Mouse (Mus musculus): ENCODE measurements at regions not wholly inside any gene's neighbourhood (a gene's known extent, or its start where the extent isn't known, plus 50 kb on each side); places are given as distances from the start of the nearest gene placed in this dataset.

GRCm38 (mm10) chr12:58591480-58591829, 322.4 kb upstream of the Clec14a start:
- DNase-seq (ENCODE audit: low spot score in 2 of 2): no peak
- intact Hi-C loops (cut with DNase I): no loop called here

GRCm38 (mm10) chr12:58590547-58591479, 321.7 kb upstream of the Clec14a start:
- no peak for DNase-seq (ENCODE audit: low spot score in 2 of 2)
- intact Hi-C loops (cut with DNase I): no loop called here

- intact Hi-C loops (cut with DNase I): no loop called here
- DNase-seq (ENCODE audit: low spot score in 2 of 2): no peak
Observed at GRCm38 (mm10) chr12:58581811-58582572, 312.9 kb upstream of the Clec14a start.

- no peak for DNase-seq (ENCODE audit: low spot score in 2 of 2)
- intact Hi-C loops (cut with DNase I): no loop called here
Observed at GRCm38 (mm10) chr12:58569056-58569455, 300.0 kb upstream of the Clec14a start.

GRCm38 (mm10) chr12:58560840-58561239, 291.8 kb upstream of the Clec14a start:
- intact Hi-C loops (cut with DNase I): no loop called here

GRCm38 (mm10) chr12:58559833-58560232, 290.7 kb upstream of the Clec14a start:
- DNase-seq (ENCODE audit: low spot score in 2 of 2): no peak
- intact Hi-C loops (cut with DNase I): no loop called here

More at GRCm38 (mm10) chr12:58560840-58561239, 291.8 kb upstream of the Clec14a start:
- DNase-seq (ENCODE audit: low spot score in 2 of 2): no peak

GRCm38 (mm10) chr12:58557261-58557660, 288.2 kb upstream of the Clec14a start:
- intact Hi-C loops (cut with DNase I): no loop called here
- DNase-seq (ENCODE audit: low spot score in 2 of 2): no peak

GRCm38 (mm10) chr12:58556741-58557140, 287.7 kb upstream of the Clec14a start:
- no peak for DNase-seq (ENCODE audit: low spot score in 2 of 2)
- intact Hi-C loops (cut with DNase I): no loop called here

- intact Hi-C loops (cut with DNase I): no loop called here
- no peak for DNase-seq (ENCODE audit: low spot score in 2 of 2)
Observed at GRCm38 (mm10) chr12:58556060-58556459, 287.0 kb upstream of the Clec14a start.

- no peak for DNase-seq (ENCODE audit: low spot score in 2 of 2)
- intact Hi-C loops (cut with DNase I): no loop called here
Observed at GRCm38 (mm10) chr12:58550859-58551761, 282.0 kb upstream of the Clec14a start.

- intact Hi-C loops (cut with DNase I): no loop called here
- DNase-seq (ENCODE audit: low spot score in 2 of 2): no peak
Observed at GRCm38 (mm10) chr12:58545832-58546538, 276.9 kb upstream of the Clec14a start.

- DNase-seq (ENCODE audit: low spot score in 2 of 2): no peak
- intact Hi-C loops (cut with DNase I): no loop called here
Observed at GRCm38 (mm10) chr12:58544862-58545261, 275.8 kb upstream of the Clec14a start.

- no peak for DNase-seq (ENCODE audit: low spot score in 2 of 2)
- intact Hi-C loops (cut with DNase I): no loop called here
Observed at GRCm38 (mm10) chr12:58538305-58538719, 269.2 kb upstream of the Clec14a start.

GRCm38 (mm10) chr12:58537833-58538232, 268.7 kb upstream of the Clec14a start:
- intact Hi-C loops (cut with DNase I): no loop called here
- DNase-seq (ENCODE audit: low spot score in 2 of 2): no peak

GRCm38 (mm10) chr12:58536381-58536992, 267.4 kb upstream of the Clec14a start:
- intact Hi-C loops (cut with DNase I): no loop called here
- DNase-seq (ENCODE audit: low spot score in 2 of 2): no peak

- intact Hi-C loops (cut with DNase I): no loop called here
- DNase-seq (ENCODE audit: low spot score in 2 of 2): no peak
Observed at GRCm38 (mm10) chr12:58530306-58530705, 261.2 kb upstream of the Clec14a start.

- intact Hi-C loops (cut with DNase I): no loop called here
- DNase-seq (ENCODE audit: low spot score in 2 of 2): no peak
Observed at GRCm38 (mm10) chr12:58516800-58517199, 247.7 kb upstream of the Clec14a start.

- peak; percentile 32 to 52 for DNase-seq (ENCODE audit: low spot score in 2 of 2)
- intact Hi-C loops (cut with DNase I): no loop called here
Observed at GRCm38 (mm10) chr12:58513951-58514350, 244.9 kb upstream of the Clec14a start.

- DNase-seq (ENCODE audit: low spot score in 2 of 2): no peak
- intact Hi-C loops (cut with DNase I): no loop called here
Observed at GRCm38 (mm10) chr12:58512645-58513044, 243.6 kb upstream of the Clec14a start.
